ENCODE assay signal across 9 mouse cellular contexts in the genomic region with DNA sequence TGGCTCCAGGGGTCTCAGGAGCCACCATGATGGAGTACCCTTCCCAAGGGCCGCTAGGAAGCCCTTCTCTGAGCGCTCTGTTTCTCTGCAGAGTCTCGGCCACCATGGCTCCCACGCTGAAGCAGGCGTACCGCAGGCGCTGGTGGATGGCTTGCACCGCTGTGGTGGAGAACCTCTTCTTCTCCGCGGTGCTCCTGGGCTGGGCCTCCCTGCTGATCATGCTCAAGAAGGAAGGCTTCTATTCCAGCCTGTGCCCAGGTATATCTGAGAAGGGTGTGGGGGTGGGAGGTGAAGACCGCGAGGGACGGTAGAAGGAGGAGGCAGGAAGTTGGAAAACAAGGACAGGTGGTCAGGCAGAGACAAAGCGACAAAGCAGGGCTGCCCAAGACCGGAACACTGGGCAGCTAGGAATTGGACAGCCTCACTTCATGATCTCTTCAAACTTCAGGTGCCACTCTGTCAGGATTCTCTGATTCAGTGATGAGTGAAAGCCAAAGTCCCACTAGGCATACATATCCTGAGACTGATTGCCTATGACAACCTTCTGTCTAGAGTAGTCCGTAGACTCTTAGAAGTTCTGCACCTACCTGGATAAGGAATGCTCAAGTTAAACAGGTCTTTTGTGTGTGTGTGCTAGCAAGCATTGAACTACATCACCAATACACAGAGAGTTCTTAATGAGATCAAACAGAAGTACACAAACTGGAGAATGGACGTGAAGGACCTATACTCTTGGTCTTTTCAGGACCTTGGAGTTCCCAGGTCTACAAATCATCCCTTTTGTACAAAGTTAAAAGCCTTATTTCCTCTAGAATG. TPM values are rescaled to one million over a fixed set of nuclear protein-coding genes. Genes with fewer than 3 reads are reported as not detected.
DNase-seq lines count a peak whose midpoint lies in the region; ATAC-seq and TF ChIP-seq lines count a peak whose summit lies in the region.
"Had no signal": no experiment of that assay in that cellular context is flagged by ENCODE, and none has a peak within 500 bp of the region (broad histone marks: within the 10 kb centered on the region; RNA-seq: fewer than 3 reads in every experiment).

No protein-coding gene starts in this region.

- H3K9me3 ChIP-seq in forebrain, embryonic 15.5 days: no peaks in the 10 kb centered on the region
- no peaks in the 10 kb centered on the region for H3K9me3 ChIP-seq in liver, embryonic 13.5 days (replicated peaks)

- ATAC-seq in forebrain, embryonic 15.5 days (replicated peaks): peak; percentile 35
- ATAC-seq in liver, embryonic 13.5 days (ENCODE audit: low read depth): peak; percentile 1; the same call in 1 of the 2 replicates

- H3K4me1 ChIP-seq in forebrain, embryonic 15.5 days: peaks cover 31% of the 10 kb centered on the region
- peaks cover 68% of the 10 kb centered on the region for H3K4me1 ChIP-seq in liver, embryonic 13.5 days (replicated peaks)

- no peaks in the 10 kb centered on the region for H3K27me3 ChIP-seq in C2C12 (ENCODE audit: control insufficient read depth, insufficient read depth, insufficient read length)
- peaks cover 14% of the 10 kb centered on the region for H3K27me3 ChIP-seq in forebrain, embryonic 15.5 days
- peaks cover 6% of the 10 kb centered on the region for H3K27me3 ChIP-seq in liver, embryonic 13.5 days

- TF ChIP-seq CTCF in C2C12 (IDR thresholded peaks at IDR 0.05; ENCODE audit: control insufficient read depth, insufficient read depth, insufficient read length): no peak

- no peaks in the 10 kb centered on the region for H3K79me2 ChIP-seq in C2C12 (ENCODE audit: control insufficient read depth, insufficient read depth)

- H3K4me3 ChIP-seq in C2C12 (ENCODE audit: insufficient read depth, poor library complexity, severe bottlenecking): peak overlapping the region; percentile 29
- H3K4me3 ChIP-seq in forebrain, embryonic 15.5 days: peak overlapping the region; percentile 58
- peak overlapping the region; percentile 85 for H3K4me3 ChIP-seq in liver, embryonic 13.5 days (replicated peaks)

- peak; percentile 47 for DNase-seq in embryo, embryonic 10 days (ENCODE audit: low spot score)
- no peak for DNase-seq in embryo, embryonic 10.5 days (ENCODE audit: low spot score)
- DNase-seq in liver, embryonic 13.5 days: no peak
- no peak for DNase-seq in cerebellum, adult 9-10 months
- no peak for DNase-seq in kidney, adult 9 months
- no peak for DNase-seq in adrenal gland, adult 18-20 months (ENCODE audit: low spot score in 2 of 2)

- 0 out of 2 replicates have a peak overlapping the region, but pooled peaks have one; percentile 33 for H3K27ac ChIP-seq in forebrain, embryonic 15.5 days (replicated peaks)
- peak overlapping the region; percentile 99 for H3K27ac ChIP-seq in liver, embryonic 13.5 days

- WGBS in forebrain, embryonic 15.5 days: 5% methylated on average over 17 of the region's 17 CpGs
- WGBS in liver, embryonic 13.5 days (ENCODE audit: insufficient replicate concordance): 3% methylated on average over 17 of the region's 17 CpGs

- peak overlapping the region; percentile 100 for H3K4me2 ChIP-seq in forebrain, embryonic 15.5 days (replicated peaks)
- peak overlapping the region; percentile 72 for H3K4me2 ChIP-seq in liver, embryonic 13.5 days

- no peaks in the 10 kb centered on the region for H3K36me3 ChIP-seq in C2C12 (ENCODE audit: control insufficient read depth, insufficient read depth)
- no peaks in the 10 kb centered on the region for H3K36me3 ChIP-seq in forebrain, embryonic 15.5 days
- H3K36me3 ChIP-seq in liver, embryonic 13.5 days: peaks cover 41% of the 10 kb centered on the region

- H3ac ChIP-seq in C2C12 (ENCODE audit: control insufficient read depth, insufficient read length, low read depth): peak overlapping the region; percentile 60

- no peaks in the 10 kb centered on the region for H3K79me3 ChIP-seq in C2C12 (ENCODE audit: low read depth)

- peak overlapping the region; percentile 61 for H3K9ac ChIP-seq in forebrain, embryonic 15.5 days (replicated peaks)
- peak overlapping the region; percentile 97 for H3K9ac ChIP-seq in liver, embryonic 13.5 days

TF ChIP-seq in C2C12, 6 proteins besides CTCF, POLR2A, EP300 and RAD21:
- TF ChIP-seq USF1 (IDR thresholded peaks at IDR 0.05; ENCODE audit: low read depth) (no peak), FOSL1 (IDR thresholded peaks at IDR 0.05; ENCODE audit: insufficient read depth, low read length, poor library complexity, severe bottlenecking) (no peak), MAX (IDR thresholded peaks at IDR 0.05) (no peak), CEBPB (IDR thresholded peaks at IDR 0.05; ENCODE audit: low read depth) (no peak), MYOG (IDR thresholded peaks at IDR 0.05; ENCODE audit: control insufficient read depth, extremely low read depth, insufficient read length) (no peak), MYOD1 (IDR thresholded peaks at IDR 0.05; ENCODE audit: control insufficient read depth, insufficient read length, low read depth) (no peak)

RNA-seq across cellular contexts. Expression of a gene that starts 2.3 kb away (rescaled TPM):
- 6.6 TPM for polyA plus RNA-seq in C2C12 (2012; fragmentation: generic; extraction: Trizol)
- polyA plus RNA-seq in forebrain, embryonic 15.5 days (2015; fragmentation: Nextera tagmentation; extraction: Ambion mirVana): 2.5 and 3.4 TPM in 2 replicates
- 138 and 178 TPM in 2 replicates for polyA plus RNA-seq in liver, embryonic 13.5 days (2015; fragmentation: Nextera tagmentation; extraction: Ambion mirVana)
- total RNA-seq in adrenal gland, adult 18-20 months (2021): 1 to 10 TPM; 9.3 to 9.4 TPM

RNA-seq across cellular contexts. Expression of a gene that starts 14.2 kb away (rescaled TPM):
- polyA plus RNA-seq in C2C12 (2012; fragmentation: generic; extraction: Trizol): 108 TPM
- 61.4 and 66.5 TPM in 2 replicates for polyA plus RNA-seq in forebrain, embryonic 15.5 days (2015; fragmentation: Nextera tagmentation; extraction: Ambion mirVana)
- polyA plus RNA-seq in liver, embryonic 13.5 days (2015; fragmentation: Nextera tagmentation; extraction: Ambion mirVana): 46.8 and 51.5 TPM in 2 replicates
- 10 to 100 TPM; 45.8 to 59.0 TPM for total RNA-seq in adrenal gland, adult 18-20 months (2021)

RNA-seq across cellular contexts. Expression of a gene that starts 18.5 kb away (rescaled TPM):
- polyA plus RNA-seq in C2C12 (2012; fragmentation: generic; extraction: Trizol): 0.06 TPM
- polyA plus RNA-seq in forebrain, embryonic 15.5 days (2015; fragmentation: Nextera tagmentation; extraction: Ambion mirVana): 0.14 TPM in 1 of 2 replicates, not detected in the other
- 0.23 and 0.24 TPM in 2 replicates for polyA plus RNA-seq in liver, embryonic 13.5 days (2015; fragmentation: Nextera tagmentation; extraction: Ambion mirVana)
- under 1 TPM in 1 of 2 experiments, not detected in 1; 0.32 TPM for total RNA-seq in adrenal gland, adult 18-20 months (2021)
- polyA plus RNA-seq: large intestine, adult 2 months had no signal

RNA-seq across cellular contexts. Expression of a gene that starts 42.3 kb away (rescaled TPM):
- polyA plus RNA-seq in C2C12 (2012; fragmentation: generic; extraction: Trizol): 16.2 TPM
- polyA plus RNA-seq in forebrain, embryonic 15.5 days (2015; fragmentation: Nextera tagmentation; extraction: Ambion mirVana): 20.4 and 20.9 TPM in 2 replicates
- 404 and 444 TPM in 2 replicates for polyA plus RNA-seq in liver, embryonic 13.5 days (2015; fragmentation: Nextera tagmentation; extraction: Ambion mirVana)
- 10 to 100 TPM; 17.6 to 26.4 TPM for total RNA-seq in adrenal gland, adult 18-20 months (2021)

RNA-seq across cellular contexts. Expression of a gene that starts 45.6 kb away (rescaled TPM):
- polyA plus RNA-seq in C2C12 (2012; fragmentation: generic; extraction: Trizol): 0.18 TPM
- 12.8 and 16.3 TPM in 2 replicates for polyA plus RNA-seq in forebrain, embryonic 15.5 days (2015; fragmentation: Nextera tagmentation; extraction: Ambion mirVana)
- polyA plus RNA-seq in liver, embryonic 13.5 days (2015; fragmentation: Nextera tagmentation; extraction: Ambion mirVana): not detected in 2 replicates
- 1 to 10 TPM; 1.9 to 2.4 TPM for total RNA-seq in adrenal gland, adult 18-20 months (2021)

Comparison
In these comparisons a context has a peak if more than half of its experiments do, and no peak if none do; other contexts are left out.
1. H3K4me3 ChIP-seq: peak in every context shown above with its lines; median percentile 85 in liver, embryonic 13.5 days; 58 in forebrain, embryonic 15.5 days; 29 in C2C12.
2. RNA of a gene that starts 2.3 kb away (polyA plus RNA-seq): 138 to 178 TPM in liver, embryonic 13.5 days; 6.6 TPM in C2C12 (single experiment) and 2.5 to 3.4 TPM in forebrain, embryonic 15.5 days; every median in the first group is over 10 times any median in the second.